Mouse (Mus musculus) hindbrain, embryonic 11.5 days (tissue): ENCODE data around the gene Mcat. TPM values are rescaled to one million over a fixed set of nuclear protein-coding genes. Genes with fewer than 3 reads are reported as not detected.
A peak's percentile ranks its signal among the peaks of the same experiment; 100 is the strongest.

Experiments
- ATAC-seq: fragments of 200-750 bp; cut with Nextera tagmentation; 2 replicates; pipeline ENCODE4 v1.8.0; 2017; ENCODE audit warnings: mild to moderate bottlenecking, moderate TSS enrichment, moderate library complexity; ENCODE audit not compliant: low FRiP score
- DNase-seq: peaks from one replicate; pipeline ENCODE4 v3.0.0-alpha.2; 2015; ENCODE audit warnings: low spot score
- H3K27ac ChIP-seq: fragments of 300-500 bp; sonication (generic); 2 replicates; pipeline ENCODE4 v1.5.1; 2014; ENCODE audit warnings: mild to moderate bottlenecking, low read depth, low read length
- H3K27me3 ChIP-seq: fragments of 300-500 bp; sonication (generic); 2 replicates; pipeline ENCODE4 v1.6.1; 2014; ENCODE audit warnings: mild to moderate bottlenecking, low read length, moderate library complexity, mixed read lengths; ENCODE audit not compliant: control insufficient read depth, insufficient read depth
- H3K36me3 ChIP-seq: fragments of 300-500 bp; sonication (generic); 2 replicates; pipeline ENCODE4 v1.6.1; 2014; ENCODE audit warnings: mild to moderate bottlenecking, low read length, moderate library complexity, mixed read lengths; ENCODE audit not compliant: control insufficient read depth, insufficient read depth
- H3K4me1 ChIP-seq: fragments of 300-500 bp; sonication (generic); replicated peaks from 2 replicates; pipeline ENCODE4 v1.6.1; 2014; ENCODE audit warnings: low read length, mixed read lengths; ENCODE audit not compliant: control insufficient read depth, insufficient read depth
- H3K4me2 ChIP-seq: fragments of 300-500 bp; sonication (generic); replicated peaks from 2 replicates; pipeline ENCODE4 v1.6.1; 2014; ENCODE audit warnings: mild to moderate bottlenecking, low read depth, low read length
- H3K4me3 ChIP-seq: fragments of 300-500 bp; sonication (generic); 2 replicates; pipeline ENCODE4 v1.5.1; 2014; ENCODE audit warnings: low read depth, low read length
- H3K9ac ChIP-seq: fragments of 300-500 bp; sonication (generic); 2 replicates; pipeline ENCODE4 v1.6.1; 2014; ENCODE audit warnings: low read depth, low read length
- H3K9me3 ChIP-seq: fragments of 300-500 bp; sonication (generic); 2 replicates; pipeline ENCODE4 v1.6.1; 2016; ENCODE audit warnings: low read length; ENCODE audit not compliant: control insufficient read depth
- WGBS: fragments of 180-500 bp; shearing (Covaris S2); extraction: QIAGEN DNeasy Blood & Tissue Kit; methylation state at CpG from one replicate; pipeline ENCODE4 v1.1.7; 2014; 5-methylcytosine and 5-hydroxymethylcytosine counted together
- polyA plus RNA-seq: library from polyadenylated mRNA; unstranded; fragments of >200 nt; fragmentation: Nextera tagmentation; extraction: Ambion mirVana; gene quantifications from 2 replicates; pipeline ENCODE4 v1.2.1, GENCODE M21; 2014

Gene Mcat
- polyA plus RNA-seq, 1 experiment from 2014 or later: 38.9 TPM

GRCm38 (mm10) chr15:83570641-83571040 lies 7.1 kb upstream of the Mcat start:
- no peak overlapping the region for H3K9ac ChIP-seq
- H3K36me3 ChIP-seq: no peaks in the 10 kb centered on the region
- no peak for ATAC-seq
- H3K4me2 ChIP-seq: no peak overlapping the region
- WGBS: 63% methylated on average over 2 of the region's 2 CpGs
- H3K4me3 ChIP-seq: no peak overlapping the region
- H3K9me3 ChIP-seq: no peaks in the 10 kb centered on the region
- no peak overlapping the region for H3K27ac ChIP-seq
- DNase-seq: no peak
- H3K4me1 ChIP-seq: no peaks in the 10 kb centered on the region
- no peaks in the 10 kb centered on the region for H3K27me3 ChIP-seq

- Histone ChIP-seq H3K27ac (no peak overlapping the region), H3K4me3 (no peak overlapping the region), H3K9ac (no peak overlapping the region), H3K4me1 (no peaks in the 10 kb centered on the region), H3K9me3 (no peaks in the 10 kb centered on the region), H3K4me2 (no peak overlapping the region), H3K36me3 (no peaks in the 10 kb centered on the region), H3K27me3 (no peaks in the 10 kb centered on the region)
- 54% methylated on average over 11 of the region's 11 CpGs for WGBS
- ATAC-seq (no peak), DNase-seq (no peak)
These were observed 6.1 kb upstream of the Mcat start for GRCm38 (mm10) chr15:83569682-83570081.

GRCm38 (mm10) chr15:83568544-83568943 lies 5.0 kb upstream of the Mcat start:
- Histone ChIP-seq H3K27me3 (peaks cover 4% of the 10 kb centered on the region), H3K27ac (no peak overlapping the region), H3K4me2 (no peak overlapping the region), H3K4me1 (0 out of 2 replicates have a peak, but pooled peaks cover 3% of the 10 kb centered on the region), H3K9ac (no peak overlapping the region), H3K9me3 (no peaks in the 10 kb centered on the region), H3K36me3 (no peaks in the 10 kb centered on the region), H3K4me3 (no peak overlapping the region)
- WGBS: 92% methylated on average over 5 of the region's 5 CpGs
- DNase-seq: no peak
- no peak for ATAC-seq

- H3K27me3 ChIP-seq: peaks cover 7% of the 10 kb centered on the region
- 87% methylated on average over 3 of the region's 3 CpGs for WGBS
- ATAC-seq: no peak
These were observed 4.1 kb upstream of the Mcat start for GRCm38 (mm10) chr15:83567728-83568127.

GRCm38 (mm10) chr15:83566006-83566405 lies 2.4 kb upstream of the Mcat start:
- no peaks in the 10 kb centered on the region for H3K36me3 ChIP-seq
- WGBS: 77% methylated on average over 5 of the region's 5 CpGs
- ATAC-seq (no peak), DNase-seq (no peak)
- no peak overlapping the region for H3K27ac ChIP-seq
- H3K4me1 ChIP-seq: 0 out of 2 replicates have a peak, but pooled peaks cover 6% of the 10 kb centered on the region
- no peak overlapping the region for H3K4me2 ChIP-seq
- H3K9ac ChIP-seq: no peak overlapping the region
- no peak overlapping the region for H3K4me3 ChIP-seq
- no peaks in the 10 kb centered on the region for H3K9me3 ChIP-seq
- peaks cover 9% of the 10 kb centered on the region for H3K27me3 ChIP-seq

More at GRCm38 (mm10) chr15:83567728-83568127, 4.1 kb upstream of the Mcat start:
- no peaks in the 10 kb centered on the region for H3K9me3 ChIP-seq
- H3K36me3 ChIP-seq: no peaks in the 10 kb centered on the region
- no peak for DNase-seq
- no peak overlapping the region for H3K9ac ChIP-seq
- no peak overlapping the region for H3K27ac ChIP-seq
- no peak overlapping the region for H3K4me2 ChIP-seq
- H3K4me3 ChIP-seq: no peak overlapping the region
- 0 out of 2 replicates have a peak, but pooled peaks cover 6% of the 10 kb centered on the region for H3K4me1 ChIP-seq

- no peak for DNase-seq
- H3K27ac ChIP-seq: no peak overlapping the region
- H3K36me3 ChIP-seq: no peaks in the 10 kb centered on the region
- no peak overlapping the region for H3K4me3 ChIP-seq
- peaks cover 9% of the 10 kb centered on the region for H3K27me3 ChIP-seq
- no peak for ATAC-seq
- H3K4me2 ChIP-seq: no peak overlapping the region
- no peak overlapping the region for H3K9ac ChIP-seq
- H3K4me1 ChIP-seq: 0 out of 2 replicates have a peak, but pooled peaks cover 6% of the 10 kb centered on the region
- WGBS: 88% methylated on average over 3 of the region's 3 CpGs
- no peaks in the 10 kb centered on the region for H3K9me3 ChIP-seq
These were observed 1.8 kb upstream of the Mcat start for GRCm38 (mm10) chr15:83565434-83565833.

GRCm38 (mm10) chr15:83563857-83564651 lies 467 bp upstream of the Mcat start:
- peak; percentile 62 for DNase-seq
- ATAC-seq: no peak; the same call in 1 of the 2 replicates
- WGBS: 1% methylated on average over 27 of the region's 27 CpGs

GRCm38 (mm10) chr15:83562626-83563270 lies 839 bp downstream of the Mcat start:
- H3K4me2 ChIP-seq: peak overlapping the region; percentile 85
- DNase-seq: peak; percentile 36
- H3K27ac ChIP-seq: no peak overlapping the region
- no peaks in the 10 kb centered on the region for H3K36me3 ChIP-seq
- H3K9me3 ChIP-seq: no peaks in the 10 kb centered on the region
- H3K4me1 ChIP-seq: 0 out of 2 replicates have a peak, but pooled peaks cover 6% of the 10 kb centered on the region
- H3K27me3 ChIP-seq: peaks cover 9% of the 10 kb centered on the region
- no peak overlapping the region; the same call in 1 of the 2 replicates for H3K4me3 ChIP-seq
- WGBS: 35% methylated on average over 15 of the region's 15 CpGs
- no peak overlapping the region for H3K9ac ChIP-seq
- no peak for ATAC-seq

More at GRCm38 (mm10) chr15:83563857-83564651, 467 bp upstream of the Mcat start:
- H3K36me3 ChIP-seq: no peaks in the 10 kb centered on the region
- H3K27ac ChIP-seq: no peak overlapping the region
- H3K9me3 ChIP-seq: no peaks in the 10 kb centered on the region
- peak overlapping the region; percentile 85 for H3K4me2 ChIP-seq
- H3K27me3 ChIP-seq: peaks cover 9% of the 10 kb centered on the region
- peak overlapping the region; percentile 40 for H3K4me3 ChIP-seq
- 0 out of 2 replicates have a peak, but pooled peaks cover 6% of the 10 kb centered on the region for H3K4me1 ChIP-seq
- peak overlapping the region; percentile 56 for H3K9ac ChIP-seq
